ENCODE assay signal across 13 mouse cellular contexts in the genomic region with DNA sequence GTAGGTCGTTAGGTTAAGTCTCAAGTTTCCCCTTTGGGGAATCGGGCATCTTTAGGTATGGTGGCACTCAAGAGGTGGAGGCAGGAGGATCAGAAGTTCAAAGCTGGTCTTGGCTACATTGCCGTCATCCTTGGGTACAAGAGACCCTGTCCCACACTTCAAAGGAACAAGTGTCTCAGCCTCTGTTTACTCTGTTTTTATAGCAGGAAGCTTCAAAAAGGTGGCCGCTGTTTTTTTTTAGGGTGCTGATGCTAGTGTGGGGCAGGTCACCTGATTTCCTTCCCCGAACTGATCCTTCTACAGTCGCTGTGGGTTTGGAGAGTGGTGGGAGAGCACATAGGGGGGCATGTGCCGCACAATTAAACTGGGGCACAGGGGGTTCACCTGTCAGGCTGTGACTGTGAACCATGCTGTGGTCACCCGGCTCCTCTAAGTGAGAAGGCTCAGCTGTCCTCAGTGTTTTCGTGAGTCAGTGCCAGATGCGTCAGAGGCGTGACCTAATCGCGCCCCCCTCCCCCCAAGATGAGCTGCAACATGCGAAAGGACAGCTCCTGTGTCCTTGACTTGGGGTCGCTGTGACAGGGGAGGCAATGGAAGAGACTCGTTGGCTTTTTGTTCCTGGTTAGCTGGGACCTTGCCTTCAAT. TPM values are rescaled to one million over a fixed set of nuclear protein-coding genes. Genes with fewer than 3 reads are reported as not detected.
DNase-seq lines count a peak whose midpoint lies in the region; ATAC-seq and TF ChIP-seq lines count a peak whose summit lies in the region.
"Had no signal": no experiment of that assay in that cellular context is flagged by ENCODE, and none has a peak within 500 bp of the region (broad histone marks: within the 10 kb centered on the region; RNA-seq: fewer than 3 reads in every experiment).

No protein-coding gene starts in this region.

- intact Hi-C loops in left cerebral cortex, postnatal 14 days (cut with DNase I) = no loop called here

- peaks cover 4% of the 10 kb centered on the region; the same call in 1 of the 2 replicates for H3K36me3 ChIP-seq in spleen, adult 2 months (ENCODE audit: control insufficient read depth, insufficient read depth, low read length)
- no peaks in the 10 kb centered on the region for H3K36me3 ChIP-seq in hindbrain, postnatal 0 days (ENCODE audit: insufficient read depth, low read length)
- H3K36me3 ChIP-seq: neural tube, embryonic 13.5 days had no signal

- H3K4me1 ChIP-seq in spleen, adult 2 months (ENCODE audit: control insufficient read depth, insufficient read depth, insufficient read length) = peaks cover 40% of the 10 kb centered on the region; the same call in 1 of the 2 replicates
- no peaks in the 10 kb centered on the region for H3K4me1 ChIP-seq in hindbrain, postnatal 0 days (ENCODE audit: insufficient read depth, low read length)
- H3K4me1 ChIP-seq: neural tube, embryonic 13.5 days had no signal

- no peaks in the 10 kb centered on the region for H3K9me3 ChIP-seq in hindbrain, postnatal 0 days (ENCODE audit: low read length)
- H3K9me3 ChIP-seq: neural tube, embryonic 13.5 days had no signal

- no peak for ATAC-seq in hindbrain, postnatal 0 days
- ATAC-seq: Patski had no signal

- no peak for TF ChIP-seq CTCF in spleen, adult 2 months (IDR thresholded peaks at IDR 0.05; ENCODE audit: extremely low read depth, insufficient read depth, insufficient read length, insufficient replicate concordance)
- no peak for TF ChIP-seq CTCF in hindbrain, postnatal 0 days (IDR thresholded peaks at IDR 0.05; ENCODE audit: low read depth)

- TF ChIP-seq POLR2A in spleen, adult 2 months (IDR thresholded peaks at IDR 0.05; ENCODE audit: low read depth, low read length) = no peak

- H3K27ac ChIP-seq in spleen, adult 2 months (ENCODE audit: insufficient read depth, low read length) = peak overlapping the region; percentile 66
- no peak overlapping the region for H3K27ac ChIP-seq in hindbrain, postnatal 0 days
- H3K27ac ChIP-seq: neural tube, embryonic 13.5 days had no signal

- H3K27me3 ChIP-seq in spleen, adult 2 months (ENCODE audit: control insufficient read depth, insufficient read depth, low read length) = no peaks in the 10 kb centered on the region
- H3K27me3 ChIP-seq in hindbrain, postnatal 0 days (ENCODE audit: insufficient read depth, low read length) = no peaks in the 10 kb centered on the region
- H3K27me3 ChIP-seq: neural tube, embryonic 13.5 days; Patski had no signal

- no peak overlapping the region for H3K9ac ChIP-seq in hindbrain, postnatal 0 days (replicated peaks; ENCODE audit: low read length)
- H3K9ac ChIP-seq: neural tube, embryonic 13.5 days had no signal

- no peak overlapping the region for H3K4me2 ChIP-seq in hindbrain, postnatal 0 days (ENCODE audit: low read depth, low read length)
- H3K4me2 ChIP-seq: neural tube, embryonic 13.5 days had no signal

- no peak overlapping the region for H3K4me3 ChIP-seq in spleen, adult 2 months (ENCODE audit: extremely low read depth, insufficient read depth, insufficient read length)
- H3K4me3 ChIP-seq in hindbrain, postnatal 0 days (ENCODE audit: low read length) = no peak overlapping the region
- H3K4me3 ChIP-seq: neural tube, embryonic 13.5 days had no signal

- WGBS in spleen, adult 2 months = 39% methylated on average over 16 of the region's 16 CpGs
- 82% methylated on average over 16 of the region's 16 CpGs for WGBS in hindbrain, postnatal 0 days

- no peak for DNase-seq in spleen, adult 2 months (ENCODE audit: low read depth in 1 of 2, low spot score in 2 of 2)
- DNase-seq in spleen, adult 18-20 months = no peak
- DNase-seq in adrenal gland, adult 8-10 months = peak; percentile 81
- peak; percentile 35 for DNase-seq in lung, postnatal 14 days
- no peak for DNase-seq in hindbrain, postnatal 0 days (ENCODE audit: low spot score)
- DNase-seq in left cerebral cortex, postnatal 14 days (ENCODE audit: low spot score in 2 of 2) = no peak
- DNase-seq in layer of hippocampus, adult 18-20 months (ENCODE audit: low spot score in 2 of 2) = no peak
- DNase-seq: cerebellum, adult 11 months; left cerebral cortex, postnatal 4 days; thymus, adult 2 months had no signal

RNA-seq across cellular contexts. Expression of a gene that starts 16.6 kb away (rescaled TPM):
- polyA plus RNA-seq in spleen, adult 2 months (2012; rRNA removed) = 42.4 and 56.2 TPM in 2 replicates
- total RNA-seq in adrenal gland, adult 8-10 months (2022) = 10 to 100 TPM; 11.8 to 38.3 (median 22.4) TPM
- total RNA-seq in hindbrain, postnatal 0 days (2014; rRNA removed) = 12.1 and 13.9 TPM in 2 replicates
- polyA plus RNA-seq in hindbrain, postnatal 0 days (2015; fragmentation: Nextera tagmentation; extraction: Ambion mirVana) = 4.6 and 4.8 TPM in 2 replicates
- 10 to 100 TPM; 19.5 to 23.5 TPM for total RNA-seq in left cerebral cortex, postnatal 14 days (2021)
- 10 to 100 TPM; 21.1 to 27.2 TPM for total RNA-seq in layer of hippocampus, adult 18-20 months (2021)

RNA-seq across cellular contexts. Expression of a gene that starts 31.1 kb away (rescaled TPM):
- 18.7 and 19.3 TPM in 2 replicates for polyA plus RNA-seq in spleen, adult 2 months (2012; rRNA removed)
- total RNA-seq in adrenal gland, adult 8-10 months (2022) = 10 to 100 TPM; 29.5 to 34.0 (median 32.1) TPM
- 95.7 and 95.9 TPM in 2 replicates for total RNA-seq in hindbrain, postnatal 0 days (2014; rRNA removed)
- 65.4 and 66.8 TPM in 2 replicates for polyA plus RNA-seq in hindbrain, postnatal 0 days (2015; fragmentation: Nextera tagmentation; extraction: Ambion mirVana)
- total RNA-seq in left cerebral cortex, postnatal 14 days (2021) = 10 to 100 TPM; 48.4 to 51.9 TPM
- 10 to 100 TPM; 44.3 to 48.5 TPM for total RNA-seq in layer of hippocampus, adult 18-20 months (2021)

RNA-seq across cellular contexts. Expression of a gene that starts 42.0 kb away (rescaled TPM):
- polyA plus RNA-seq in spleen, adult 2 months (2012; rRNA removed) = 24.3 and 27.4 TPM in 2 replicates
- 10 to 100 TPM; 56.1 to 74.8 (median 64.0) TPM for total RNA-seq in adrenal gland, adult 8-10 months (2022)
- total RNA-seq in hindbrain, postnatal 0 days (2014; rRNA removed) = 52.2 and 55.5 TPM in 2 replicates
- 0.89 and 1.6 TPM in 2 replicates for polyA plus RNA-seq in hindbrain, postnatal 0 days (2015; fragmentation: Nextera tagmentation; extraction: Ambion mirVana)
- 10 to 100 TPM; 70.4 to 71.4 TPM for total RNA-seq in left cerebral cortex, postnatal 14 days (2021)
- total RNA-seq in layer of hippocampus, adult 18-20 months (2021) = 10 to 100 TPM; 54.4 to 60.9 TPM

RNA-seq across cellular contexts. Expression of a gene that starts 50.3 kb away (rescaled TPM):
- polyA plus RNA-seq in spleen, adult 2 months (2012; rRNA removed) = 97.5 and 107 TPM in 2 replicates
- total RNA-seq in adrenal gland, adult 8-10 months (2022) = 100 to 1,000 TPM; 180 to 239 (median 200) TPM
- total RNA-seq in hindbrain, postnatal 0 days (2014; rRNA removed) = 179 and 211 TPM in 2 replicates
- polyA plus RNA-seq in hindbrain, postnatal 0 days (2015; fragmentation: Nextera tagmentation; extraction: Ambion mirVana) = 295 TPM in 2 replicates
- 100 to 1,000 TPM; 236 to 243 TPM for total RNA-seq in left cerebral cortex, postnatal 14 days (2021)
- 100 to 1,000 TPM; 221 to 222 TPM for total RNA-seq in layer of hippocampus, adult 18-20 months (2021)

RNA-seq across cellular contexts. Expression of a gene that starts 54.4 kb away (rescaled TPM):
- not detected in 2 replicates for polyA plus RNA-seq in spleen, adult 2 months (2012; rRNA removed)
- under 1 TPM in 1 of 4 experiments, not detected in 3; 0.35 TPM for total RNA-seq in adrenal gland, adult 8-10 months (2022)
- 0.54 TPM in 1 of 2 replicates, not detected in the other for total RNA-seq in hindbrain, postnatal 0 days (2014; rRNA removed)
- polyA plus RNA-seq in hindbrain, postnatal 0 days (2015; fragmentation: Nextera tagmentation; extraction: Ambion mirVana) = not detected in 2 replicates
- total RNA-seq in left cerebral cortex, postnatal 14 days (2021) = under 1 TPM in 1 of 2 experiments, not detected in 1; 0.42 TPM
- total RNA-seq in layer of hippocampus, adult 18-20 months (2021) = under 1 TPM; 0.27 to 0.41 TPM
- polyA plus RNA-seq: embryonic facial prominence, embryonic 14.5 days; Patski; thymus, adult 2 months had no signal

Comparison
In these comparisons a context has a peak if more than half of its experiments do, and no peak if none do; other contexts are left out.
1. DNase-seq: peak in adrenal gland, adult 8-10 months (single experiment) and lung, postnatal 14 days (single experiment); none in spleen, adult 2 months (0 of 2), spleen, adult 18-20 months (0 of 2), hindbrain, postnatal 0 days (single experiment), left cerebral cortex, postnatal 14 days (0 of 2) and layer of hippocampus, adult 18-20 months (0 of 2).